Mouse (Mus musculus) midbrain, embryonic 13.5 days (tissue): ENCODE data around the gene Gdf7. TPM values are rescaled to one million over a fixed set of nuclear protein-coding genes. Genes with fewer than 3 reads are reported as not detected.
A peak's percentile ranks its signal among the peaks of the same experiment; 100 is the strongest.

Source experiments
- ATAC-seq: fragments of 200-750 bp; cut with Nextera tagmentation; 2 replicates; pipeline ENCODE4 v1.8.0; 2017; ENCODE audit warnings: mild to moderate bottlenecking, moderate TSS enrichment, moderate library complexity
- H3K27ac ChIP-seq: fragments of 300-500 bp; sonication (generic); 2 replicates; pipeline ENCODE4 v1.5.1; 2015; ENCODE audit warnings: inconsistent platforms, mild to moderate bottlenecking, moderate library complexity
- H3K27me3 ChIP-seq: fragments of 300-500 bp; sonication (generic); 2 replicates; pipeline ENCODE4 v1.6.1; 2015; ENCODE audit warnings: mild to moderate bottlenecking, inconsistent platforms
- H3K36me3 ChIP-seq: fragments of 300-500 bp; sonication (generic); 2 replicates; pipeline ENCODE4 v1.6.1; 2015; ENCODE audit warnings: mild to moderate bottlenecking, inconsistent platforms
- H3K4me1 ChIP-seq: fragments of 300-500 bp; sonication (generic); replicated peaks from 2 replicates; pipeline ENCODE4 v1.6.1; 2015; ENCODE audit warnings: inconsistent platforms
- H3K4me2 ChIP-seq: fragments of 300-500 bp; sonication (generic); replicated peaks from 2 replicates; pipeline ENCODE4 v1.6.1; 2015; ENCODE audit warnings: moderate library complexity, mild to moderate bottlenecking, inconsistent platforms
- H3K4me3 ChIP-seq: fragments of 300-500 bp; sonication (generic); replicated peaks from 2 replicates; pipeline ENCODE4 v1.5.1; 2015; ENCODE audit warnings: mild to moderate bottlenecking, inconsistent platforms
- H3K9ac ChIP-seq: fragments of 300-500 bp; sonication (generic); replicated peaks from 2 replicates; pipeline ENCODE4 v1.6.1; 2015; ENCODE audit warnings: mild to moderate bottlenecking, inconsistent platforms
- H3K9me3 ChIP-seq: fragments of 300-500 bp; sonication (generic); 2 replicates; pipeline ENCODE4 v1.6.1; 2016; ENCODE audit warnings: mild to moderate bottlenecking, inconsistent platforms
- WGBS: fragments of 180-500 bp; shearing (Covaris S2); methylation state at CpG from one replicate; pipeline ENCODE4 v1.1.7; 2015; 5-methylcytosine and 5-hydroxymethylcytosine counted together
- polyA plus RNA-seq: library from polyadenylated mRNA; unstranded; fragments of >200 nt; fragmentation: Nextera tagmentation; extraction: Ambion mirVana; gene quantifications from 2 replicates; pipeline ENCODE4 v1.2.1, GENCODE M21; 2015

The Gdf7 gene
- 0.43 and 0.58 TPM in 2 replicates for polyA plus RNA-seq

GRCm38 (mm10) chr12:8301841-8302431, at the start of gene Gdf7:
Gene Gdf7, minus strand, starts transcription at chr12:8301954.
- Histone ChIP-seq H3K4me3 (peak within 1 kb of the TSS; percentile 47), H3K27ac (no peak within 1 kb of the TSS), H3K9ac (peak within 1 kb of the TSS; percentile 57), H3K4me2 (peak within 1 kb of the TSS; percentile 73), H3K36me3 (no peaks in the 10 kb centered on the region), H3K4me1 (peaks cover 35% of the 10 kb centered on the region), H3K9me3 (no peaks in the 10 kb centered on the region), H3K27me3 (peaks cover 93% of the 10 kb centered on the region)
- ATAC-seq = peak; percentile 62
- under 1% methylated on average over 46 of the region's 53 CpGs for WGBS

GRCm38 (mm10) chr12:8351025-8351903, 49.5 kb upstream of the Gdf7 start:
- no peak overlapping the region for H3K4me2 ChIP-seq
- 0 out of 2 replicates have a peak, but pooled peaks cover 5% of the 10 kb centered on the region for H3K4me1 ChIP-seq
- no peak overlapping the region for H3K9ac ChIP-seq
- ATAC-seq = no peak
- no peaks in the 10 kb centered on the region for H3K36me3 ChIP-seq
- H3K4me3 ChIP-seq = no peak overlapping the region
- H3K9me3 ChIP-seq = no peaks in the 10 kb centered on the region
- 51% methylated on average over 4 of the region's 4 CpGs for WGBS
- H3K27ac ChIP-seq = no peak overlapping the region
- H3K27me3 ChIP-seq = no peaks in the 10 kb centered on the region

GRCm38 (mm10) chr12:8348733-8349513, 47.2 kb upstream of the Gdf7 start:
- peak; percentile 32; the same call in 1 of the 2 replicates for ATAC-seq
- Histone ChIP-seq H3K36me3 (no peaks in the 10 kb centered on the region), H3K4me1 (0 out of 2 replicates have a peak, but pooled peaks cover 5% of the 10 kb centered on the region), H3K27me3 (no peaks in the 10 kb centered on the region), H3K4me3 (no peak overlapping the region), H3K4me2 (no peak overlapping the region), H3K9me3 (no peaks in the 10 kb centered on the region), H3K9ac (no peak overlapping the region), H3K27ac (no peak overlapping the region)
- 77% methylated on average over 9 of the region's 9 CpGs for WGBS

GRCm38 (mm10) chr12:8347746-8348462, 46.1 kb upstream of the Gdf7 start:
- peaks cover 3% of the 10 kb centered on the region for H3K36me3 ChIP-seq
- H3K4me1 ChIP-seq = 0 out of 2 replicates have a peak, but pooled peaks cover 5% of the 10 kb centered on the region
- no peaks in the 10 kb centered on the region for H3K27me3 ChIP-seq

GRCm38 (mm10) chr12:8345539-8345938, 43.8 kb upstream of the Gdf7 start:
- Histone ChIP-seq H3K27me3 (no peaks in the 10 kb centered on the region), H3K4me2 (no peak overlapping the region), H3K4me1 (0 out of 2 replicates have a peak, but pooled peaks cover 5% of the 10 kb centered on the region), H3K9ac (no peak overlapping the region), H3K4me3 (no peak overlapping the region), H3K9me3 (no peaks in the 10 kb centered on the region), H3K27ac (no peak overlapping the region), H3K36me3 (peaks cover 15% of the 10 kb centered on the region)
- WGBS = 97% methylated on average over 5 of the region's 5 CpGs
- no peak for ATAC-seq

More at GRCm38 (mm10) chr12:8347746-8348462, 46.1 kb upstream of the Gdf7 start:
- no peak for ATAC-seq
- 81% methylated on average over 8 of the region's 8 CpGs for WGBS
- Histone ChIP-seq H3K4me2 (no peak overlapping the region), H3K4me3 (no peak overlapping the region), H3K27ac (no peak overlapping the region), H3K9ac (no peak overlapping the region), H3K9me3 (no peaks in the 10 kb centered on the region)

- H3K9ac ChIP-seq = no peak overlapping the region
- ATAC-seq = no peak
Measured at GRCm38 (mm10) chr12:8344897-8345296, 43.1 kb upstream of the Gdf7 start.

GRCm38 (mm10) chr12:8343381-8343780, 41.6 kb upstream of the Gdf7 start:
- Histone ChIP-seq H3K4me1 (peaks cover 20% of the 10 kb centered on the region), H3K27ac (no peak overlapping the region), H3K27me3 (no peaks in the 10 kb centered on the region), H3K9me3 (no peaks in the 10 kb centered on the region), H3K4me2 (no peak overlapping the region), H3K9ac (no peak overlapping the region), H3K4me3 (no peak overlapping the region), H3K36me3 (peaks cover 15% of the 10 kb centered on the region)
- no peak for ATAC-seq
- 92% methylated on average over 3 of the region's 3 CpGs for WGBS

More at GRCm38 (mm10) chr12:8344897-8345296, 43.1 kb upstream of the Gdf7 start:
- Histone ChIP-seq H3K4me2 (no peak overlapping the region), H3K4me1 (peaks cover 9% of the 10 kb centered on the region), H3K36me3 (peaks cover 15% of the 10 kb centered on the region), H3K4me3 (no peak overlapping the region), H3K9me3 (no peaks in the 10 kb centered on the region), H3K27me3 (no peaks in the 10 kb centered on the region), H3K27ac (no peak overlapping the region)
- 72% methylated on average over 9 of the region's 9 CpGs for WGBS

- no peak overlapping the region for H3K4me2 ChIP-seq
- H3K9me3 ChIP-seq = no peaks in the 10 kb centered on the region
- no peak for ATAC-seq
- no peak overlapping the region for H3K9ac ChIP-seq
- H3K36me3 ChIP-seq = peaks cover 29% of the 10 kb centered on the region
- 95% methylated on average over 6 of the region's 6 CpGs for WGBS
- H3K4me1 ChIP-seq = peaks cover 25% of the 10 kb centered on the region
- H3K4me3 ChIP-seq = no peak overlapping the region
- no peaks in the 10 kb centered on the region for H3K27me3 ChIP-seq
- H3K27ac ChIP-seq = no peak overlapping the region
Measured at GRCm38 (mm10) chr12:8341008-8341407, 39.3 kb upstream of the Gdf7 start.

GRCm38 (mm10) chr12:8339591-8340319, 38.0 kb upstream of the Gdf7 start:
- Histone ChIP-seq H3K27me3 (no peaks in the 10 kb centered on the region), H3K4me2 (no peak overlapping the region), H3K4me1 (peaks cover 25% of the 10 kb centered on the region), H3K27ac (no peak overlapping the region; the same call in 1 of the 2 replicates), H3K4me3 (no peak overlapping the region), H3K36me3 (peaks cover 35% of the 10 kb centered on the region), H3K9me3 (no peaks in the 10 kb centered on the region), H3K9ac (peak overlapping the region; percentile 29; the same call in 1 of the 2 replicates)
- WGBS = 17% methylated on average over 13 of the region's 13 CpGs
- peak; percentile 38 for ATAC-seq

- H3K9me3 ChIP-seq = no peaks in the 10 kb centered on the region
- H3K4me1 ChIP-seq = peaks cover 25% of the 10 kb centered on the region
- H3K4me3 ChIP-seq = no peak overlapping the region
- no peaks in the 10 kb centered on the region for H3K27me3 ChIP-seq
- no peak for ATAC-seq
- H3K36me3 ChIP-seq = peaks cover 35% of the 10 kb centered on the region
- no peak overlapping the region for H3K9ac ChIP-seq
- H3K4me2 ChIP-seq = no peak overlapping the region
- WGBS = 52% methylated on average over 8 of the region's 8 CpGs
- H3K27ac ChIP-seq = no peak overlapping the region
Measured at GRCm38 (mm10) chr12:8338918-8339317, 37.2 kb upstream of the Gdf7 start.

- ATAC-seq = no peak
- peaks cover 35% of the 10 kb centered on the region for H3K36me3 ChIP-seq
- H3K4me3 ChIP-seq = no peak overlapping the region
- H3K4me2 ChIP-seq = no peak overlapping the region
- no peaks in the 10 kb centered on the region for H3K27me3 ChIP-seq
- H3K9me3 ChIP-seq = no peaks in the 10 kb centered on the region
- no peak overlapping the region for H3K27ac ChIP-seq
- H3K9ac ChIP-seq = no peak overlapping the region; the same call in 1 of the 2 replicates
- WGBS = 61% methylated on average over 4 of the region's 4 CpGs
- H3K4me1 ChIP-seq = peaks cover 25% of the 10 kb centered on the region
Measured at GRCm38 (mm10) chr12:8338491-8338890, 36.7 kb upstream of the Gdf7 start.
